Mouse (Mus musculus): ENCODE data around the gene Krtap4-9. TPM values are rescaled to one million over a fixed set of nuclear protein-coding genes. Genes with fewer than 3 reads are reported as not detected.

Gene Krtap4-9
- polyA plus RNA-seq, 1 experiment from 2014 or later, result not detected

Other genes with a start within 250 kb of the Krtap4-9 start
- gene Krt40, start 242.0 kb upstream of the Krtap4-9 start, polyA plus RNA-seq (2016; fragmentation: Nextera tagmentation; extraction: Ambion mirVana), result not detected in 2 replicates
- not detected in 2 replicates for gene Krtap3-3, start 234.3 kb upstream of the Krtap4-9 start, polyA plus RNA-seq (2016; fragmentation: Nextera tagmentation; extraction: Ambion mirVana)
- not detected in 2 replicates for gene Krtap3-2, start 228.3 kb upstream of the Krtap4-9 start, polyA plus RNA-seq (2016; fragmentation: Nextera tagmentation; extraction: Ambion mirVana)
- gene Gm11939, start 225.7 kb upstream of the Krtap4-9 start, polyA plus RNA-seq (2016; fragmentation: Nextera tagmentation; extraction: Ambion mirVana), result not detected in 2 replicates
- gene Krtap3-1, start 218.6 kb upstream of the Krtap4-9 start, polyA plus RNA-seq (2016; fragmentation: Nextera tagmentation; extraction: Ambion mirVana), result not detected in 2 replicates
- gene Krtap1-5, start 204.2 kb upstream of the Krtap4-9 start, polyA plus RNA-seq (2016; fragmentation: Nextera tagmentation; extraction: Ambion mirVana), result not detected in 2 replicates
- gene Krtap1-4, start 201.5 kb upstream of the Krtap4-9 start, polyA plus RNA-seq (2016; fragmentation: Nextera tagmentation; extraction: Ambion mirVana), result not detected in 2 replicates
- gene Krtap1-3, start 193.9 kb upstream of the Krtap4-9 start, polyA plus RNA-seq (2016; fragmentation: Nextera tagmentation; extraction: Ambion mirVana), result not detected in 2 replicates
- not detected in 2 replicates for gene Krtap9-3, start 187.1 kb upstream of the Krtap4-9 start, polyA plus RNA-seq (2016; fragmentation: Nextera tagmentation; extraction: Ambion mirVana)
- gene Gm11938, start 181.9 kb upstream of the Krtap4-9 start, polyA plus RNA-seq (2016; fragmentation: Nextera tagmentation; extraction: Ambion mirVana), result not detected in 2 replicates
- not detected in 2 replicates for gene Gm11937, start 175.0 kb upstream of the Krtap4-9 start, polyA plus RNA-seq (2016; fragmentation: Nextera tagmentation; extraction: Ambion mirVana)
- gene Krtap2-4, start 170.4 kb upstream of the Krtap4-9 start, polyA plus RNA-seq (2016; fragmentation: Nextera tagmentation; extraction: Ambion mirVana), result not detected in 2 replicates
- not detected in 2 replicates for gene Gm11562, start 164.8 kb upstream of the Krtap4-9 start, polyA plus RNA-seq (2016; fragmentation: Nextera tagmentation; extraction: Ambion mirVana)
- not detected in 2 replicates for gene Krtap4-1, start 157.0 kb upstream of the Krtap4-9 start, polyA plus RNA-seq (2016; fragmentation: Nextera tagmentation; extraction: Ambion mirVana)
- gene Krtap4-2, start 150.1 kb upstream of the Krtap4-9 start, polyA plus RNA-seq (2016; fragmentation: Nextera tagmentation; extraction: Ambion mirVana), result not detected in 2 replicates
- not detected in 2 replicates for gene Krtap4-7, start 141.1 kb upstream of the Krtap4-9 start, polyA plus RNA-seq (2016; fragmentation: Nextera tagmentation; extraction: Ambion mirVana)
- not detected in 2 replicates for gene Gm11555, start 135.0 kb upstream of the Krtap4-9 start, polyA plus RNA-seq (2016; fragmentation: Nextera tagmentation; extraction: Ambion mirVana)
- not detected in 2 replicates for gene Gm11563, start 126.2 kb upstream of the Krtap4-9 start, polyA plus RNA-seq (2016; fragmentation: Nextera tagmentation; extraction: Ambion mirVana)
- not detected in 2 replicates for gene Krtap4-6, start 119.2 kb upstream of the Krtap4-9 start, polyA plus RNA-seq (2016; fragmentation: Nextera tagmentation; extraction: Ambion mirVana)
- not detected in 2 replicates for gene Gm14190, start 94.5 kb upstream of the Krtap4-9 start, polyA plus RNA-seq (2016; fragmentation: Nextera tagmentation; extraction: Ambion mirVana)
- not detected in 2 replicates for gene Gm14180, start 50.9 kb upstream of the Krtap4-9 start, polyA plus RNA-seq (2016; fragmentation: Nextera tagmentation; extraction: Ambion mirVana)
- not detected in 2 replicates for gene Gm11595, start 12.3 kb upstream of the Krtap4-9 start, polyA plus RNA-seq (2016; fragmentation: Nextera tagmentation; extraction: Ambion mirVana)
- not detected in 2 replicates for gene Krtap4-8, start 4.5 kb upstream of the Krtap4-9 start, polyA plus RNA-seq (2016; fragmentation: Nextera tagmentation; extraction: Ambion mirVana)
- not detected in 2 replicates for gene Gm11596, start 8.3 kb downstream of the Krtap4-9 start, polyA plus RNA-seq (2016; fragmentation: Nextera tagmentation; extraction: Ambion mirVana)
- gene Gm11569, start 13.7 kb downstream of the Krtap4-9 start, polyA plus RNA-seq (2016; fragmentation: Nextera tagmentation; extraction: Ambion mirVana), result not detected in 2 replicates
- gene Gm11554, start 19.2 kb downstream of the Krtap4-9 start, polyA plus RNA-seq (2016; fragmentation: Nextera tagmentation; extraction: Ambion mirVana), result not detected in 2 replicates
- gene Krtap4-13, start 24.7 kb downstream of the Krtap4-9 start, polyA plus RNA-seq (2016; fragmentation: Nextera tagmentation; extraction: Ambion mirVana), result not detected in 2 replicates
- not detected in 2 replicates for gene Gm11564, start 30.5 kb downstream of the Krtap4-9 start, polyA plus RNA-seq (2016; fragmentation: Nextera tagmentation; extraction: Ambion mirVana)
- gene 2300003K06Rik, start 52.9 kb downstream of the Krtap4-9 start, polyA plus RNA-seq (2016; fragmentation: Nextera tagmentation; extraction: Ambion mirVana), result not detected in 2 replicates
- gene Krtap4-16, start 66.4 kb downstream of the Krtap4-9 start, polyA plus RNA-seq (2016; fragmentation: Nextera tagmentation; extraction: Ambion mirVana), result not detected in 2 replicates
- gene Gm11568, start 72.7 kb downstream of the Krtap4-9 start, polyA plus RNA-seq (2016; fragmentation: Nextera tagmentation; extraction: Ambion mirVana), result not detected in 2 replicates
- gene Gm11559, start 79.3 kb downstream of the Krtap4-9 start, polyA plus RNA-seq (2016; fragmentation: Nextera tagmentation; extraction: Ambion mirVana), result not detected in 2 replicates
- not detected in 2 replicates for gene Krtap9-1, start 88.2 kb downstream of the Krtap4-9 start, polyA plus RNA-seq (2016; fragmentation: Nextera tagmentation; extraction: Ambion mirVana)
- not detected in 2 replicates for gene Gm11567, start 94.0 kb downstream of the Krtap4-9 start, polyA plus RNA-seq (2016; fragmentation: Nextera tagmentation; extraction: Ambion mirVana)
- gene Krtap31-1, start 122.7 kb downstream of the Krtap4-9 start, polyA plus RNA-seq (2016; fragmentation: Nextera tagmentation; extraction: Ambion mirVana), result not detected in 2 replicates
- gene Gm11565, start 129.6 kb downstream of the Krtap4-9 start, polyA plus RNA-seq (2016; fragmentation: Nextera tagmentation; extraction: Ambion mirVana), result not detected in 2 replicates
- gene Krtap31-2, start 151.1 kb downstream of the Krtap4-9 start, polyA plus RNA-seq (2016; fragmentation: Nextera tagmentation; extraction: Ambion mirVana), result not detected in 2 replicates
- not detected in 2 replicates for gene Krtap9-5, start 163.3 kb downstream of the Krtap4-9 start, polyA plus RNA-seq (2016; fragmentation: Nextera tagmentation; extraction: Ambion mirVana)
- gene Krtap29-1, start 193.9 kb downstream of the Krtap4-9 start, polyA plus RNA-seq (2016; fragmentation: Nextera tagmentation; extraction: Ambion mirVana), result not detected in 2 replicates
- not detected in 2 replicates for gene Krtap16-1, start 201.4 kb downstream of the Krtap4-9 start, polyA plus RNA-seq (2016; fragmentation: Nextera tagmentation; extraction: Ambion mirVana)
- gene Krtap17-1, start 208.8 kb downstream of the Krtap4-9 start, polyA plus RNA-seq (2016; fragmentation: Nextera tagmentation; extraction: Ambion mirVana), result not detected in 2 replicates
- not detected in 2 replicates for gene Krt33a, start 231.0 kb downstream of the Krtap4-9 start, polyA plus RNA-seq (2016; fragmentation: Nextera tagmentation; extraction: Ambion mirVana)
- gene Krt33b, start 244.7 kb downstream of the Krtap4-9 start, polyA plus RNA-seq (2016; fragmentation: Nextera tagmentation; extraction: Ambion mirVana), result not detected in 2 replicates